In genomic region chr12:73544736-73545671, GRCm38 (mm10) we compare ENCODE assay signal across 9 mouse cellular contexts. TPM values are rescaled to one million over a fixed set of nuclear protein-coding genes. Genes with fewer than 3 reads are reported as not detected.
DNase-seq lines count a peak whose midpoint lies in the region; ATAC-seq and TF ChIP-seq lines count a peak whose summit lies in the region.
"Had no signal": no experiment of that assay in that cellular context is flagged by ENCODE, and none has a peak within 500 bp of the region (broad histone marks: within the 10 kb centered on the region; RNA-seq: fewer than 3 reads in every experiment).

No protein-coding gene starts in this region.

- H3K4me1 ChIP-seq in kidney, postnatal 0 days (replicated peaks; ENCODE audit: insufficient read depth, low read length) = 0 out of 2 replicates have a peak, but pooled peaks cover 3% of the 10 kb centered on the region
- H3K4me1 ChIP-seq in embryonic facial prominence, embryonic 11.5 days (ENCODE audit: control insufficient read depth, insufficient read depth, low read length) = no peaks in the 10 kb centered on the region
- peaks cover 12% of the 10 kb centered on the region for H3K4me1 ChIP-seq in hindbrain, embryonic 16.5 days (ENCODE audit: control insufficient read depth, insufficient read depth, low read depth, low read length)
- peaks cover 6% of the 10 kb centered on the region; the same call in 1 of the 2 replicates for H3K4me1 ChIP-seq in midbrain, postnatal 0 days (ENCODE audit: insufficient read depth, low read length)

- H3K27ac ChIP-seq in kidney, postnatal 0 days = no peak overlapping the region
- no peak overlapping the region for H3K27ac ChIP-seq in embryonic facial prominence, embryonic 11.5 days (replicated peaks; ENCODE audit: low read depth, low read length)
- no peak overlapping the region for H3K27ac ChIP-seq in hindbrain, embryonic 16.5 days (ENCODE audit: low read depth, low read length)
- H3K27ac ChIP-seq in midbrain, postnatal 0 days (ENCODE audit: low read depth, low read length) = no peak overlapping the region

- no peak for DNase-seq in kidney, postnatal 0 days (ENCODE audit: low spot score)
- DNase-seq in kidney, postnatal 14 days = no peak
- no peak for DNase-seq in embryonic facial prominence, embryonic 11.5 days (ENCODE audit: low spot score)
- no peak for DNase-seq in midbrain, postnatal 0 days (ENCODE audit: low spot score)
- DNase-seq in left cerebral cortex, adult 11 months (ENCODE audit: low spot score) = no peak
- no peak for DNase-seq in adrenal gland, adult 2 months
- DNase-seq in ovary, postnatal 14 days (ENCODE audit: low spot score) = no peak
- DNase-seq: thymus, adult 18-20 months had no signal

- H3K27me3 ChIP-seq in kidney, postnatal 0 days (ENCODE audit: insufficient read depth, low read length) = peaks cover 42% of the 10 kb centered on the region
- peaks cover 23% of the 10 kb centered on the region for H3K27me3 ChIP-seq in embryonic facial prominence, embryonic 11.5 days (ENCODE audit: control insufficient read depth, insufficient read depth, low read length)
- H3K27me3 ChIP-seq in hindbrain, embryonic 16.5 days (replicated peaks; ENCODE audit: control insufficient read depth, insufficient read depth, low read length) = peaks cover 64% of the 10 kb centered on the region
- peaks cover 51% of the 10 kb centered on the region for H3K27me3 ChIP-seq in midbrain, postnatal 0 days (ENCODE audit: insufficient read depth, low read length)

- WGBS in kidney, postnatal 0 days = 19% methylated on average over 48 of the region's 48 CpGs
- WGBS in embryonic facial prominence, embryonic 11.5 days = 13% methylated on average over 48 of the region's 48 CpGs
- WGBS in hindbrain, embryonic 16.5 days = 16% methylated on average over 48 of the region's 48 CpGs
- 17% methylated on average over 48 of the region's 48 CpGs for WGBS in midbrain, postnatal 0 days

- no peak for TF ChIP-seq CTCF in kidney, postnatal 0 days (IDR thresholded peaks at IDR 0.05; ENCODE audit: low read depth)
- TF ChIP-seq CTCF in midbrain, postnatal 0 days (IDR thresholded peaks at IDR 0.05) = no peak

- H3K9ac ChIP-seq in kidney, postnatal 0 days (ENCODE audit: low read depth, low read length) = 0 out of 2 replicates have a peak overlapping the region, but pooled peaks have one; percentile 23
- H3K9ac ChIP-seq in embryonic facial prominence, embryonic 11.5 days (replicated peaks; ENCODE audit: low read length) = peak overlapping the region; percentile 61
- H3K9ac ChIP-seq in hindbrain, embryonic 16.5 days (ENCODE audit: low read depth, low read length) = peak overlapping the region; percentile 27
- H3K9ac ChIP-seq in midbrain, postnatal 0 days (replicated peaks; ENCODE audit: low read length, poor library complexity, severe bottlenecking) = no peak overlapping the region

- peak overlapping the region; percentile 70 for H3K4me2 ChIP-seq in kidney, postnatal 0 days (ENCODE audit: low read length)
- H3K4me2 ChIP-seq in embryonic facial prominence, embryonic 11.5 days (ENCODE audit: low read depth, low read length) = peak overlapping the region; percentile 73
- H3K4me2 ChIP-seq in hindbrain, embryonic 16.5 days (ENCODE audit: low read length) = peak overlapping the region; percentile 56
- peak overlapping the region; percentile 48 for H3K4me2 ChIP-seq in midbrain, postnatal 0 days (ENCODE audit: low read depth, low read length, poor library complexity, severe bottlenecking)

- no peak; the same call in 1 of the 2 replicates for ATAC-seq in kidney, postnatal 0 days (replicated peaks; ENCODE audit: low FRiP score, low read depth)
- ATAC-seq in embryonic facial prominence, embryonic 11.5 days (replicated peaks; ENCODE audit: insufficient number of reproducible peaks, low FRiP score, low TSS enrichment, low read depth) = no peak
- ATAC-seq in hindbrain, embryonic 16.5 days = no peak
- no peak for ATAC-seq in midbrain, postnatal 0 days (ENCODE audit: low FRiP score)

- peak overlapping the region; percentile 42 for H3K4me3 ChIP-seq in kidney, postnatal 0 days (replicated peaks; ENCODE audit: low read depth, low read length)
- H3K4me3 ChIP-seq in embryonic facial prominence, embryonic 11.5 days (ENCODE audit: low read depth, low read length) = peak overlapping the region; percentile 56
- peak overlapping the region; percentile 41 for H3K4me3 ChIP-seq in hindbrain, embryonic 16.5 days (ENCODE audit: low read length)
- peak overlapping the region; percentile 29 for H3K4me3 ChIP-seq in midbrain, postnatal 0 days (ENCODE audit: low read depth, low read length)

- H3K36me3 ChIP-seq in kidney, postnatal 0 days (ENCODE audit: insufficient read depth, low read length) = no peaks in the 10 kb centered on the region
- H3K36me3 ChIP-seq in embryonic facial prominence, embryonic 11.5 days (replicated peaks; ENCODE audit: control insufficient read depth, insufficient read depth, low read depth, low read length) = no peaks in the 10 kb centered on the region
- H3K36me3 ChIP-seq in hindbrain, embryonic 16.5 days (ENCODE audit: control insufficient read depth, insufficient read depth, low read length) = no peaks in the 10 kb centered on the region
- H3K36me3 ChIP-seq in midbrain, postnatal 0 days (ENCODE audit: insufficient read depth, low read length) = no peaks in the 10 kb centered on the region

- H3K9me3 ChIP-seq in kidney, postnatal 0 days (replicated peaks; ENCODE audit: low read length) = no peaks in the 10 kb centered on the region
- H3K9me3 ChIP-seq in embryonic facial prominence, embryonic 11.5 days (replicated peaks; ENCODE audit: control insufficient read depth, low read length) = no peaks in the 10 kb centered on the region
- H3K9me3 ChIP-seq in hindbrain, embryonic 16.5 days (ENCODE audit: control insufficient read depth, low read length) = no peaks in the 10 kb centered on the region
- H3K9me3 ChIP-seq in midbrain, postnatal 0 days (ENCODE audit: low read length) = no peaks in the 10 kb centered on the region

RNA-seq across cellular contexts. Expression of gene Tmem30b, which starts 1.2 kb away (rescaled TPM):
- 31.2 and 31.9 TPM in 2 replicates for polyA plus RNA-seq in kidney, postnatal 0 days (2015; fragmentation: Nextera tagmentation; extraction: Ambion mirVana)
- 10.3 and 11.2 TPM in 2 replicates for polyA plus RNA-seq in embryonic facial prominence, embryonic 11.5 days (2014; fragmentation: Nextera tagmentation; extraction: Ambion mirVana)
- polyA plus RNA-seq in hindbrain, embryonic 16.5 days (2015; fragmentation: Nextera tagmentation; extraction: Ambion mirVana) = 0.21 and 0.40 TPM in 2 replicates
- total RNA-seq in midbrain, postnatal 0 days (2014; rRNA removed) = 0.38 and 1.2 TPM in 2 replicates
- 0.36 and 0.53 TPM in 2 replicates for polyA plus RNA-seq in midbrain, postnatal 0 days (2015; fragmentation: Nextera tagmentation; extraction: Ambion mirVana)
- under 1 TPM; 0.09 to 0.41 TPM for total RNA-seq in adrenal gland, adult 2 months (2021)
- polyA plus RNA-seq in adrenal gland, adult 2 months (2012; rRNA removed) = 0.23 and 0.25 TPM in 2 replicates

RNA-seq across cellular contexts. Expression of gene Prkch, which starts 39.6 kb away (rescaled TPM):
- polyA plus RNA-seq in kidney, postnatal 0 days (2015; fragmentation: Nextera tagmentation; extraction: Ambion mirVana) = 10.4 and 11.2 TPM in 2 replicates
- polyA plus RNA-seq in embryonic facial prominence, embryonic 11.5 days (2014; fragmentation: Nextera tagmentation; extraction: Ambion mirVana) = 11.6 TPM in 2 replicates
- polyA plus RNA-seq in hindbrain, embryonic 16.5 days (2015; fragmentation: Nextera tagmentation; extraction: Ambion mirVana) = 6.4 and 6.9 TPM in 2 replicates
- 16.2 and 20.0 TPM in 2 replicates for total RNA-seq in midbrain, postnatal 0 days (2014; rRNA removed)
- 6.9 and 9.9 TPM in 2 replicates for polyA plus RNA-seq in midbrain, postnatal 0 days (2015; fragmentation: Nextera tagmentation; extraction: Ambion mirVana)
- 10 to 100 TPM in 1 of 2 experiments, 1 to 10 TPM in 1; 8.9 to 16.2 TPM for total RNA-seq in adrenal gland, adult 2 months (2021)
- 3.7 and 4.7 TPM in 2 replicates for polyA plus RNA-seq in adrenal gland, adult 2 months (2012; rRNA removed)
